Mouse (Mus musculus) splenic B cell, adult 2 months (primary cell): ENCODE results near the gene Stx6.

Experiments used
- DNase-seq: peaks from one replicate; pipeline ENCODE4 v3.0.0-alpha.2; 2011; ENCODE audit warnings: low read depth, low spot score
- H3K27me3 ChIP-seq: 2 replicates; pipeline ENCODE4 v1.6.1; 2012; ENCODE audit warnings: mild to moderate bottlenecking, low read length, moderate library complexity, mixed read lengths; ENCODE audit not compliant: control insufficient read depth, poor library complexity, insufficient read depth, severe bottlenecking
- H3K36me3 ChIP-seq: 2 replicates; pipeline ENCODE4 v1.6.1; 2012; ENCODE audit warnings: mild to moderate bottlenecking, low read length, moderate library complexity, mixed read lengths; ENCODE audit not compliant: control insufficient read depth, poor library complexity, insufficient read depth, severe bottlenecking

Gene Stx6

DNA sequence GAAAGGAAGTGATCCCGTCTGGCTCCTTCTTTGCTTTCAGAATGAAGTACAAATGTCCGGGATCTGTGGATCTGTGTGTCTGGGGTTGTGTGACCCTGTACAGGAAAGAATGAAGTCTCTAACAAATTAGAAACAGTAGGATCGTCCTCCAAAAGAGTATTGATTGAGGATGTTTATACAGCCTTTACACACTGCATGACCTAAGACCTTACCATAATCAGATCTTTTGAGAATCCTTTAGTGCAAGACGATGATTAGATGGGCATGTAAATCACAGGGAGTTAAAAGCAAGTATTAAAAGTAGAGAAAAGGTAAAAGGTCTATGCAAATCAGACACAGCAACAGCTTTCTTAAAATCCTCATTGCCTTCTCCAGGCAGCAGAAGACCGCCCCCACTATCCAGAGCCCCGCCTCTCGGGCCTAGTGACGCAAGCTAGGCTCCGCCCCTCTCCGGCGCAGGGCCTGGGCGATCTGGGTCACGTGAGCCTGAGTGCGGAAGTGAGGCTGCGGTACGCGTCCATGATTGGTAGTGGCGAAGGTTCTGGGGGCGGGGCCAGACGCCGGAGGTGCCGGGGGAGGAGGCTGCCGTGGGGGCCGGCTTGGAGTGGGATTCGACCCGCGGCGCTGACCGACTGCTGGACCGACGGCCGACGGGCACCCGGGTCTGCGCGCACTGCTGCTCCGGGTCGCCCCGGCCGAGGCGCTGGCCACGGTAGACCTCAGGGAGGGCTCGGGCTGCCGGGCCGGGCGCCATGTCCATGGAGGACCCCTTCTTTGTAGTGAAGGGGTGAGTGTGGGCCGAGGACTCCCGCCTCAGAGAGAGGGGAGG, at the start of gene Stx6:
Gene Stx6, plus strand, starts transcription at position 575 of the 829 bp plus-strand sequence.
- no peaks in the 10 kb centered on the region for H3K27me3 ChIP-seq
- H3K36me3 ChIP-seq: no peaks in the 10 kb centered on the region
- DNase-seq: peak; percentile 99

- no peak for DNase-seq
- no peaks in the 10 kb centered on the region for H3K36me3 ChIP-seq
- H3K27me3 ChIP-seq: no peaks in the 10 kb centered on the region
Observed at GRCm38 (mm10) chr1:155109387-155110350, 48.8 kb upstream of the Stx6 start.

DNA sequence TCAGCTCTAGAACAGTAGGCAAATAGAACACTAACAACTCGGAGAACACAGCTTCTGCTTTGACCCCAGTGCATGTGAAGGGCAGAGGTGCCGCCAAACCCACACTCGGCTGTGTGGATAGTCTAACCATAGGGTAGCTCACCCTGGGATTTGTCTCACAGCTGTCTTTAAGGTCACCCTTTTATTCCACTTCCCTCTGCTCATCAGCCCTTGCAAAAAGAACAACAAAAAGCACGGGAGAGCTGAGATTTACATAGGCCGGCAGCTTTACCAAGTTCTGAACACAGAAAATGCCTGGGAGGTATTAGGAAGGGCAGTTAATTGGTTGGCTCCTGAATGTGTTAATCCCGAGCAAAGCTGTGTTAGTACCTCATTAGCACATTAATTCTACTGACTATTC, 47.0 kb upstream of the Stx6 start:
- H3K36me3 ChIP-seq: no peaks in the 10 kb centered on the region
- H3K27me3 ChIP-seq: no peaks in the 10 kb centered on the region
- no peak for DNase-seq

GRCm38 (mm10) chr1:155112118-155112517, 46.4 kb upstream of the Stx6 start:
- H3K36me3 ChIP-seq: no peaks in the 10 kb centered on the region
- DNase-seq: no peak
- no peaks in the 10 kb centered on the region for H3K27me3 ChIP-seq

- Histone ChIP-seq H3K36me3 (no peaks in the 10 kb centered on the region), H3K27me3 (no peaks in the 10 kb centered on the region)
- DNase-seq: no peak
Observed at GRCm38 (mm10) chr1:155112875-155113274, 45.6 kb upstream of the Stx6 start.

DNA sequence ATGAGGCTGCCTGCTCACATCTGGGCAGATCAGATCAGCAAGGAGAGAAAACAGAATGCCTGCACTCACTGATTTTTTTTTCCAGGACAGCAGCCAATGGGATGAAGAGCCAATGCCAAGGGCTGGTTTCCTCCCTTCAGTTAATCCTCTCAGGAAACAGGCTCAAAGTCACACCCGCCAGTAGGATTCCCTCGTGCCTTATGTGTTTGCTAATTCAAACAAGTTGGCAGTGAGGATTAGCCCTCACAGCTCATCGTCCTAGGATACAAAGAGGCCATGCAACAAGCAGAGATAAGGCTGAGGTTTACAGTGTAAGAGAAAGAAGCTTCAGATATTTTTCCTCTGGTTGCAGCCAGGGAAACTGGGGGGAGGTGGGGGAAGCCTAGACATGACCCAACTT, 44.6 kb upstream of the Stx6 start:
- H3K27me3 ChIP-seq: no peaks in the 10 kb centered on the region
- H3K36me3 ChIP-seq: no peaks in the 10 kb centered on the region
- DNase-seq: no peak

DNA sequence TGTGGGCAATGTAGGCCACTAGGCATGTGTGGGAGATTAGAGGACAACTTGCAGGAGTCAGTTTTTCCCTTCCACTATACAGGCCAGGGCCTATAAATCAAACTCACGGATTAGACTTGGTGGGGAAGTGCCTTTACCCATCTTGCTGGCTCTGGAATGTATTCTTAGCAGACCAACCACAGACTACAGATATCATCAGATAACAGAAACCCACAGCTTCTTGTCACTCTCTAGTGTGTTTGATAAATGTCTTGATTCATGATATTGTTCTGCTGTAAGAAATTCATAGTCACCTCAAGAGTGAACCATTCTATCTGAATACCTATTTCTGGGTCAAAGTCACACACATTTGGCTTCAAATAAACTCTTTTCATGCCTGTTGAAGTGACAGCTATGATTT, 38.8 kb upstream of the Stx6 start:
- H3K27me3 ChIP-seq: no peaks in the 10 kb centered on the region
- DNase-seq: no peak
- H3K36me3 ChIP-seq: no peaks in the 10 kb centered on the region

- no peak for DNase-seq
- Histone ChIP-seq H3K27me3 (no peaks in the 10 kb centered on the region), H3K36me3 (no peaks in the 10 kb centered on the region)
Observed at GRCm38 (mm10) chr1:155121977-155122939, 36.3 kb upstream of the Stx6 start.

DNA sequence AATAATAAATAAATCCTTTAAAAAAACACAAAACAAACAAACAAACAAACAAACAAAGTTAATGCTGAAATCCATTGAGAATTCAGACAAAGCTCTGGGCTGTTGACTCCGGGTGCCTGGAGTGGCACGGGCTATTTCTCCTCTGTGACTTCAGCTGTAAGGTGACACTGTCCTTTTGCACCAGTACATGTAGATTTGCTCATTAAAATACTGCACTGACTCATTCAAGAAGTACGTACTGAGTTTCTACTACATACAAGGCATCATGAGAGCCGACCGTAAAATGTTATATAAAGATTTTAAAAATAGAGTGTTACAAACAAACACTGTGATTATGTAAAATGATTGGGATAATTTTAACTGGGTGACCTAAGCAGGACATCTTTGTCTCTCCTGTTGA, 34.1 kb upstream of the Stx6 start:
- no peaks in the 10 kb centered on the region for H3K36me3 ChIP-seq
- H3K27me3 ChIP-seq: no peaks in the 10 kb centered on the region
- DNase-seq: no peak

DNA sequence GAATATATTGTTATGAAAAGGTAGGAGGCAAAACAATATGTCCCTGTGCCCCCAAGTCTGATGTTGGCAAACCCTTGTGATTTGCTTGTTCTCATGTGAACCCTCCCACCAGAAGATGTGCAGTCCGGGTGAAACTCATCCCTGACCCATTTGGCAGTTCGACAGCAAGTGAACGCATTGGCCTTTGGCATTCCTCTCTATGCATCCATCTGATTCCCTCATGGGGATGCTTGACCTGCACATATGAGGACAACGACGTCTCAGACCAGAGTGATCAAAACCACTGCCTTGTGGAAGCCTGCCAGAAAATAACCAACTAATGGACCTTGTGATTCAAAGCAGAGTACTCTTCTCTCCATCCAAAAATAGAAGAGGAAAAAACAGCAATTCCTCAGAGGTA, 31.8 kb upstream of the Stx6 start:
- Histone ChIP-seq H3K36me3 (no peaks in the 10 kb centered on the region; the same call in 1 of the 2 replicates), H3K27me3 (no peaks in the 10 kb centered on the region)
- DNase-seq: no peak

- Histone ChIP-seq H3K27me3 (no peaks in the 10 kb centered on the region), H3K36me3 (no peaks in the 10 kb centered on the region; the same call in 1 of the 2 replicates)
- DNase-seq: no peak
Observed at GRCm38 (mm10) chr1:155127429-155127934, 31.0 kb upstream of the Stx6 start.

GRCm38 (mm10) chr1:155134866-155135265, 23.6 kb upstream of the Stx6 start:
- DNase-seq: no peak
- Histone ChIP-seq H3K27me3 (no peaks in the 10 kb centered on the region), H3K36me3 (0 out of 2 replicates have a peak, but pooled peaks cover 1% of the 10 kb centered on the region)

DNA sequence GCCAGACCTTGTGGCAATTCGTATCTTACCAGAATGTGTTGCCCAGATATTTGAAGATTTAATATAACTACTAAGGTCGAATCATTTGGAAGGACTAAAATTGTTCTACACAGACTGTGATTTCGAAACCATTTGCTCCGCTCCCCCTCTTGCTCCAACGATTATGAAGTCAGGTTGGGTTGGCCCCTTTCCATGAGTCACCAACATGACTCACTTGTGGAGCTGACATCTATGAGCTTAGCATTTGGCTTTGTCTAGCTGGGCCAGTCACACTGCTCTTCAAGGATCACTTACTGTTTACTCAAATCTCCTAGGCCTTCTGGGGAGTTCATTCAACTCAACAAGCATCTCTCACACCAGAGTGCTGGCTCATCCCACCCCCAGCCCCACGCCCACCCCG, 19.7 kb upstream of the Stx6 start:
- Histone ChIP-seq H3K27me3 (no peaks in the 10 kb centered on the region), H3K36me3 (0 out of 2 replicates have a peak, but pooled peaks cover 1% of the 10 kb centered on the region)
- no peak for DNase-seq

DNA sequence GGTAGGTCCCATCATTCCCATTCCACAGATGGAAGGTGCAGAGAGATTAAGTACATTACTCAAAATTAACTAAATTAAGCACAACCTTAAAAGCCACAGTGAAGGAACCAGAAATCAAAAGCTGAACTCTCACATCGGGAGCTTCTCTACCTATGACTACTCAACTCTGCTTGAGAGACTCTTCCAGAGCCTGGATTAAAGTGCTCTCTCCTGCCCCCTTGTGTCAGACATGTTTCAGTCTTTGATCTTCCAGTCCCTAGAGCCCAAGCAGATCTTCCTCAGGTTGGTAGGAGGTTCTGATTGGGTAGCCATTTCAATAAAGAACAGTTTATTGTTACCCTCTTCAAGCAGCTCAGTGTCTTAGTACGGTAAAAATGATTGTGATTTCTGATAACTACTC, 18.4 kb upstream of the Stx6 start:
- H3K36me3 ChIP-seq: no peaks in the 10 kb centered on the region
- peak; percentile 92 for DNase-seq
- no peaks in the 10 kb centered on the region for H3K27me3 ChIP-seq
